Mouse (Mus musculus): Measurements from ENCODE around the gene Cfap299.

The Cfap299 gene

GRCm38 (mm10) chr5:98328848-98329624 lies at the start of gene Cfap299:
Gene Cfap299, plus strand, starts transcription at chr5:98329304.
- in situ Hi-C loops (cut with MboI; ENCODE audit: unreplicated experiment in 2 of 2): loop anchor here (5.0 to 25.0 kb wide), 9 partner anchors 134 to 2008 kb away; partner anchors contain the start of gene Bmp3 (in 1 of the 2)

- in situ Hi-C loops (cut with MboI; ENCODE audit: unreplicated experiment in 2 of 2): no loop called here
Observed at GRCm38 (mm10) chr5:98281993-98282392, 47.1 kb upstream of the Cfap299 start.

GRCm38 (mm10) chr5:98283696-98284478 lies 45.2 kb upstream of the Cfap299 start:
- in situ Hi-C loops (cut with MboI; ENCODE audit: unreplicated experiment in 2 of 2): no loop called here

- in situ Hi-C loops (cut with MboI; ENCODE audit: unreplicated experiment in 2 of 2): no loop called here
Observed at GRCm38 (mm10) chr5:98290642-98291041, 38.5 kb upstream of the Cfap299 start.

GRCm38 (mm10) chr5:98292388-98293048 lies 36.6 kb upstream of the Cfap299 start:
- in situ Hi-C loops (cut with MboI; ENCODE audit: unreplicated experiment in 2 of 2): no loop called here

- in situ Hi-C loops (cut with MboI; ENCODE audit: unreplicated experiment in 2 of 2): no loop called here
Observed at GRCm38 (mm10) chr5:98293049-98293715, 35.9 kb upstream of the Cfap299 start.

GRCm38 (mm10) chr5:98300079-98300478 lies 29.0 kb upstream of the Cfap299 start:
- in situ Hi-C loops (cut with MboI; ENCODE audit: unreplicated experiment in 2 of 2): loop anchor here in 1 of 2 experiments (25.0 kb wide), 1 partner anchor 338 kb away; no protein-coding TSS in a partner anchor

- in situ Hi-C loops (cut with MboI; ENCODE audit: unreplicated experiment in 2 of 2): loop anchor here in 1 of 2 experiments (25.0 kb wide), 1 partner anchor 343 kb away; no protein-coding TSS in a partner anchor
Observed at GRCm38 (mm10) chr5:98305673-98306072, 23.4 kb upstream of the Cfap299 start.

- in situ Hi-C loops (cut with MboI; ENCODE audit: unreplicated experiment in 2 of 2): loop anchor here in 1 of 2 experiments (25.0 kb wide), 1 partner anchor 344 kb away; no protein-coding TSS in a partner anchor
Observed at GRCm38 (mm10) chr5:98306528-98306927, 22.6 kb upstream of the Cfap299 start.

GRCm38 (mm10) chr5:98326625-98327024 lies 2.5 kb upstream of the Cfap299 start:
- in situ Hi-C loops (cut with MboI; ENCODE audit: unreplicated experiment in 2 of 2): loop anchor here (5.0 to 25.0 kb wide), 9 partner anchors 132 to 2011 kb away; partner anchors contain the start of gene Bmp3 (in 1 of the 2)

GRCm38 (mm10) chr5:98343751-98344150 lies 14.6 kb downstream of the Cfap299 start:
- in situ Hi-C loops (cut with MboI; ENCODE audit: unreplicated experiment in 2 of 2): loop anchor here (25.0 kb wide), 4 partner anchors 519 to 1994 kb away; partner anchors contain the start of gene Bmp3 (in 1 of the 2)

- in situ Hi-C loops (cut with MboI; ENCODE audit: unreplicated experiment in 2 of 2): loop anchor here (25.0 kb wide), 4 partner anchors 518 to 1993 kb away; partner anchors contain the start of gene Bmp3 (in 1 of the 2)
Observed at GRCm38 (mm10) chr5:98344581-98344980, 15.5 kb downstream of the Cfap299 start.

GRCm38 (mm10) chr5:98346067-98346466 lies 17.0 kb downstream of the Cfap299 start:
- in situ Hi-C loops (cut with MboI; ENCODE audit: unreplicated experiment in 2 of 2): loop anchor here (25.0 kb wide), 4 partner anchors 516 to 1991 kb away; partner anchors contain the start of gene Bmp3 (in 1 of the 2)

- in situ Hi-C loops (cut with MboI; ENCODE audit: unreplicated experiment in 2 of 2): loop anchor here (25.0 kb wide), 4 partner anchors 514 to 1989 kb away; partner anchors contain the start of gene Bmp3 (in 1 of the 2)
Observed at GRCm38 (mm10) chr5:98348605-98349004, 19.5 kb downstream of the Cfap299 start.

GRCm38 (mm10) chr5:98359912-98360311 lies 30.8 kb downstream of the Cfap299 start:
- in situ Hi-C loops (cut with MboI; ENCODE audit: unreplicated experiment in 2 of 2): no loop called here

- in situ Hi-C loops (cut with MboI; ENCODE audit: unreplicated experiment in 2 of 2): no loop called here
Observed at GRCm38 (mm10) chr5:98360792-98361419, 31.8 kb downstream of the Cfap299 start.

GRCm38 (mm10) chr5:98363428-98363827 lies 34.3 kb downstream of the Cfap299 start:
- in situ Hi-C loops (cut with MboI; ENCODE audit: unreplicated experiment in 2 of 2): no loop called here

GRCm38 (mm10) chr5:98365340-98365739 lies 36.2 kb downstream of the Cfap299 start:
- in situ Hi-C loops (cut with MboI; ENCODE audit: unreplicated experiment in 2 of 2): no loop called here

- in situ Hi-C loops (cut with MboI; ENCODE audit: unreplicated experiment in 2 of 2): no loop called here
Observed at GRCm38 (mm10) chr5:98368822-98369221, 39.7 kb downstream of the Cfap299 start.

Measured in v-Abl transformed pro-B cells (cell line).